Mouse (Mus musculus): Measurements from ENCODE around the gene Zfp36l3. TPM values are rescaled to one million over a fixed set of nuclear protein-coding genes. Genes with fewer than 3 reads are reported as not detected.
A peak's percentile ranks its signal among the peaks of the same experiment; 100 is the strongest.

Zfp36l3 gene
- total RNA-seq (2022), result not detected

DNA sequence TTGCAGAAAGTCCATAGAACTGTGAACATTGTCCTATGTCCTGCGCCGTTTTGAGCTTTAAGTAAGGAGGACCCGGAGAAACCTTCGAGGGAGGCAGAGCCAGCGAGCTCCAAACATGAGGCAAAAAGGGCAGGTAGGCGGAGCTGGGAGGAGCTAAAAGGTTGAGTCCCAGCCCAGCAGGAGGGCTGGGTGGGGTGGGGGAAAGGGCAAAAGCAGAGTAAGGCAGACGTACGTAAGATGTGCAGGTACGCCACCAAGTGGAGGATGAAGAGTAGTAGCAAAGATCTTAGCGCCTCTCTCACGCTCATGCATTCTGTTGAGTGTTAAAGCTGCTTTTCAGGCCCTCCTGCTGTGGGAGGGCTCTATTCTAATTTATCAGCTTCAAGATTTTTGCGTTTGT is at the start of gene Zfp36l3:
TSS of gene Zfp36l3 (minus strand) at position 119 of the 400 bp plus-strand sequence.
- DNase-seq (ENCODE audit: low spot score), result no peak

- no peak for DNase-seq (ENCODE audit: low spot score)
Measured at GRCm38 (mm10) chrX:53799074-53799473, 22.9 kb upstream of the Zfp36l3 start.

DNA sequence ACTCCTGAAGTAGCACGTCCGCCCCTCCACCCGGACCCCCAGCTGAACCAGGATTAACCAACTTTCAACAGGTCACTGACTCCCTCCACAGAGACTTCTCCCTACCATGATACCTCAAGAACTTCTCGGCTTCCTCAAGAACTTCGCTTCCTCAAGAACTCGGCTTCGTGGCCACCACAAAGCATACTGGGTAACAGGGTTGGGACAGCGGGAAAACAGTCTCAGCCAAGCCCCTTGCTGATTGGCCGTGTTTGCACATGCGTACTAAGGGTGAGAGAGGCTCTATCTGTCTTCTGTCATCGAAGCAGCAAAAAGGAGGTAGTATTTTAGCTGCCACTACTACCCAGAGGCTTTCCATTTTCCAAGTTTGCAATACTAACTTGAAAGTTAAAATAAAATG is 21.3 kb upstream of the Zfp36l3 start, which contains the start of gene Xlr:
TSS of gene Xlr (minus strand) at position 188 of the 400 bp plus-strand sequence.
- peak; percentile 13 for DNase-seq (ENCODE audit: low spot score)

DNA sequence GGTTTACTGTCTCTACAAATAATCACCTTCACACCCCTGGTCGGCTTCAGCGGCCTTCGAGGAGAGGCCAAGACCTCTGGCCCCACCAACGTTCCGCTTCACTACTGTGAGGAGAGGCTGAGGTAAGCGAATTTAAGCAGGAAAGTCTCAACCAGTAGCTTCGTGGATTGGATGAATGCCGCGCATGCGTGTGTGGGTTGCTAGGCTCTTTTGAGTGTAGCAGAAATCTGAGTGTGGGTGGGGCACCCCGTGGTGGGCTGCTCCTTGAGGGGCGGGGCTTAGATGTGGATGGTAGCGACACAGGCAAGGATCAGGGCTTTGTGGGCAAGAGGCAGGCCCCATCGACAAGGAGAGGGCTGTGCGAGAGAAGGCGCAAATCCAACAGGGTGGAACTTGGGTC is 18.5 kb downstream of the Zfp36l3 start, which contains the start of gene 1700013H16Rik:
TSS of gene 1700013H16Rik (minus strand) at position 96 of the 400 bp plus-strand sequence.
- no peak for DNase-seq (ENCODE audit: low spot score)

- DNase-seq (ENCODE audit: low spot score), result no peak
Measured at GRCm38 (mm10) chrX:53752851-53753250, 23.3 kb downstream of the Zfp36l3 start.

- no peak for DNase-seq (ENCODE audit: low spot score)
Measured at GRCm38 (mm10) chrX:53728967-53729366, 47.2 kb downstream of the Zfp36l3 start.

GRCm38 (mm10) chrX:53724596-53724995 is 51.6 kb downstream of the Zfp36l3 start, which contains the start of gene 4930502E18Rik:
Gene 4930502E18Rik, plus strand, starts transcription at chrX:53724826.
- DNase-seq (ENCODE audit: low spot score), result no peak

Other genes with a start within 250 kb of the Zfp36l3 start
- 10 to 100 TPM; 15.6 to 25.5 (median 19.3) TPM for gene Rtl8c, start 168.4 kb downstream of the Zfp36l3 start, total RNA-seq (2022)
- not detected for gene Gm14597, start 167.4 kb downstream of the Zfp36l3 start, total RNA-seq (2022)
- 100 to 1,000 TPM; 123 to 154 (median 145) TPM for gene Rtl8a, start 132.7 kb downstream of the Zfp36l3 start, total RNA-seq (2022)
- 100 to 1,000 TPM in 1 of 4 experiments, 10 to 100 TPM in 3; 67.6 to 113 (median 90.3) TPM for gene Rtl8b, start 106.0 kb downstream of the Zfp36l3 start, total RNA-seq (2022)
- not detected for gene 4930502E18Rik, start 51.6 kb downstream of the Zfp36l3 start, total RNA-seq (2022)
- not detected for gene 1700013H16Rik, start 18.6 kb downstream of the Zfp36l3 start, total RNA-seq (2022)
- 1 to 10 TPM; 1.3 to 2.1 (median 1.6) TPM for gene Xlr, start 21.3 kb upstream of the Zfp36l3 start, total RNA-seq (2022)

All from heart, adult 8-10 months (tissue).